Mouse (Mus musculus) heart, embryonic 15.5 days (tissue): ENCODE data around the gene Nat14. TPM values are rescaled to one million over a fixed set of nuclear protein-coding genes. Genes with fewer than 3 reads are reported as not detected.
"Not testable (repeated sequence)": the region's sequence is repeated elsewhere in the genome, so short reads cannot be mapped to it uniquely, and the experiment has no call there.

Source experiments
- ATAC-seq: fragments of 200-750 bp; cut with Nextera tagmentation; replicated peaks from 2 replicates; pipeline ENCODE4 v1.8.0; 2017; ENCODE audit warnings: low read depth, moderate TSS enrichment; ENCODE audit not compliant: insufficient number of reproducible peaks, insufficient read depth, low FRiP score
- H3K27ac ChIP-seq: fragments of 300-500 bp; sonication (generic); 2 replicates; pipeline ENCODE4 v1.5.1; 2015; ENCODE audit warnings: mild to moderate bottlenecking, inconsistent platforms
- H3K27me3 ChIP-seq: fragments of 300-500 bp; sonication (generic); 2 replicates; pipeline ENCODE4 v1.6.1; 2015; ENCODE audit warnings: inconsistent platforms
- H3K36me3 ChIP-seq: fragments of 300-500 bp; sonication (generic); 2 replicates; pipeline ENCODE4 v1.6.1; 2015; ENCODE audit warnings: mild to moderate bottlenecking, inconsistent platforms
- H3K4me1 ChIP-seq: fragments of 300-500 bp; sonication (generic); replicated peaks from 2 replicates; pipeline ENCODE4 v1.6.1; 2015; ENCODE audit warnings: inconsistent platforms
- H3K4me2 ChIP-seq: fragments of 300-500 bp; sonication (generic); 2 replicates; pipeline ENCODE4 v1.6.1; 2015; ENCODE audit warnings: inconsistent platforms, mild to moderate bottlenecking, moderate library complexity
- H3K4me3 ChIP-seq: fragments of 300-500 bp; sonication (generic); 2 replicates; pipeline ENCODE4 v1.5.1; 2015; ENCODE audit warnings: mild to moderate bottlenecking, inconsistent platforms
- H3K9ac ChIP-seq: fragments of 300-500 bp; sonication (generic); 2 replicates; pipeline ENCODE4 v1.6.1; 2015; ENCODE audit warnings: mild to moderate bottlenecking, inconsistent platforms
- H3K9me3 ChIP-seq: fragments of 300-500 bp; sonication (generic); replicated peaks from 2 replicates; pipeline ENCODE4 v1.6.1; 2016; ENCODE audit warnings: inconsistent platforms
- WGBS: fragments of 180-500 bp; shearing (Covaris S2); methylation state at CpG from one replicate; pipeline ENCODE4 v1.1.7; 2015; ENCODE audit warnings: mixed read lengths; 5-methylcytosine and 5-hydroxymethylcytosine counted together
- polyA plus RNA-seq: library from polyadenylated mRNA; unstranded; fragments of >200 nt; fragmentation: Nextera tagmentation; extraction: Ambion mirVana; gene quantifications from 2 replicates; pipeline ENCODE4 v1.2.1, GENCODE M21; 2015

Gene Nat14
- polyA plus RNA-seq: 4.2 and 5.3 TPM in 2 replicates

DNA sequence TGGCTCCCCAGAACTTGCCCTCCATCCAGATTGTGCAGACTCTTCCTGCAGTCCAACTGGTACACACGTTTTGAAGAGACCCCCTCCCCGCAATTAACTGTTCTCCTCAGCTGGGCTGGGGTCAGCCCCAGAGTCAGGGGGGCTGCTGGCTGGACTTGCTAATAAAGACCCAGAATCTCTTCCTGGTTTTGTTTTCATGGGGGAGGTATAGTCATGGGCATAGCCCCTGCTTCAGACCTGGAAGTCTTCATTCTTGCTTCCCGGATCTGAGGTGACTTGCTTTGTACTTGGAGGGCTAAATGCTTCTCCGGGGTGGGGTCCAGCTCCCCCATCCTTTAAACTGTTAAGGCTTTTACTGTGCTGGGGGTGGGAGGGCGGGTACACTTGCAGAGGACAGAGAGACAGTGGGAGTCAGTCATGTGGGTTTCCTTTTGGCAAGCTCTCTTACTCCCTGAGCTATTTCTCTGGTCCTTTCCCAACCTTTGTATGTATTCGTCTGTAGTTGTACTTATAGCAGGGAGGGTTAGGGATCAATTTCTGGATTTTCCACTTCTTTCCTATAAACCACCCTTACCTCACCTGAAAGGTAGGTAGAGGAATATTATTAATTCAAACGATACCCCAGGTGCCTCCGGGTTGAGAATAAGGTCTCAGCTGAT lies at the start of gene Nat14:
Nat14 (plus strand) TSS at position 205 of the 659 bp plus-strand sequence.
- Histone ChIP-seq H3K4me1 (peaks cover 61% of the 10 kb centered on the region), H3K4me2 (peak within 1 kb of the TSS; percentile 85), H3K9ac (peak within 1 kb of the TSS; percentile 52), H3K4me3 (peak within 1 kb of the TSS; percentile 42), H3K27me3 (no peaks in the 10 kb centered on the region), H3K27ac (peak within 1 kb of the TSS; percentile 80), H3K36me3 (peaks cover 36% of the 10 kb centered on the region), H3K9me3 (no peaks in the 10 kb centered on the region)
- ATAC-seq: no peak
- 25% methylated on average over 8 of the region's 8 CpGs for WGBS

DNA sequence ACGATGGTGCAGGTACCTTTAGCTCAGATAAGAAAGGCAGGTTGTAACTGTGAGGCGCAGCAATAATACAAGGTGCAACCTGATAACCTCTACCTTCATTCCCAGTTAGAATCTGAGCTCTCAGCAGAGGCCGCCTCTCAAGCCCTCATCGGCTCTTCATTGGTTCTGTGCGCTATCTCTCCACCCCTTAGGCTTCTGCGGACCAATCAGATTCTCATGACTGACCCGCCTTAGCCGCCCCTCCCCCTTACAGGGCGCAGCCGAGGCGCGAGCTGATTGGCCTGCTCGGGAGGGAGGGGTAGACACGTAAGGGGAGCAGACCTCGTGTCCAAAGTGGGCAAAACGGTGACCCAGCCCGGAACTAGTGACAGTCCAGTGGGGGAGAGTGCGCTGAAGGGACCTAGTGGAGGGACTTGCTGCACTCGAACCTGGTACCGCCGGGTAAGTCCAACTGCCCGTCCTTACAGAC lies 45.0 kb upstream of the Nat14 start, which contains the start of gene Isoc2a:
Isoc2a (plus strand) TSS at position 401 of the 469 bp plus-strand sequence.
- ATAC-seq: peak; percentile 100
- no peaks in the 10 kb centered on the region for H3K36me3 ChIP-seq
- 1% methylated on average over 22 of the region's 22 CpGs for WGBS
- H3K4me2 ChIP-seq: peak within 1 kb of the TSS; percentile 87
- H3K27ac ChIP-seq: peak within 1 kb of the TSS; percentile 63
- H3K4me3 ChIP-seq: peak within 1 kb of the TSS; percentile 62
- H3K9ac ChIP-seq: peak within 1 kb of the TSS; percentile 63
- peaks cover 16% of the 10 kb centered on the region for H3K4me1 ChIP-seq
- no peaks in the 10 kb centered on the region for H3K27me3 ChIP-seq
- no peaks in the 10 kb centered on the region for H3K9me3 ChIP-seq

DNA sequence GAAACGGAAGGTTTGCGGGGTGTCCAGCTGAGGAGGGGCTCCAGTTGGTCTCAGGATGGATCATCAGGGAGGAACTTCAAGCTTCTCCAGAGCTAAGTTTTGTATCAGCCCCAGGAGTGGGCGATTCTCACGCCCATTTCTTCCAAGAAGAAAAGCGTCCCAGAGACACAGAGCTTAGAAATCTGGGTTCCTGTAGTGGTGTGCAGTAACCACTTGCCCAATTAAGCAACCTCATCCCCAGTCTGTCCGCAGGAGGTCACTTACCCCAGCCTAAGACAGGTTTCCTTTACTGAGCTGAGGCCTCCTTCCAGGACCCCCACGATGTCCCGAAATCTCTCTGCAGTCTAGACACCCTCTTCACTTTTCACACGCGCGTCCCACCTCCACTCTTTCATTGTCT lies 44.6 kb upstream of the Nat14 start:
- H3K27me3 ChIP-seq: no peaks in the 10 kb centered on the region
- H3K4me2 ChIP-seq: peak overlapping the region; percentile 87
- peak; percentile 5; the same call in 1 of the 2 replicates for ATAC-seq
- H3K9ac ChIP-seq: peak overlapping the region; percentile 63
- no peaks in the 10 kb centered on the region for H3K36me3 ChIP-seq
- WGBS: 10% methylated on average over 11 of the region's 11 CpGs
- peaks cover 16% of the 10 kb centered on the region for H3K4me1 ChIP-seq
- H3K27ac ChIP-seq: peak overlapping the region; percentile 63
- H3K9me3 ChIP-seq: no peaks in the 10 kb centered on the region
- peak overlapping the region; percentile 62 for H3K4me3 ChIP-seq

DNA sequence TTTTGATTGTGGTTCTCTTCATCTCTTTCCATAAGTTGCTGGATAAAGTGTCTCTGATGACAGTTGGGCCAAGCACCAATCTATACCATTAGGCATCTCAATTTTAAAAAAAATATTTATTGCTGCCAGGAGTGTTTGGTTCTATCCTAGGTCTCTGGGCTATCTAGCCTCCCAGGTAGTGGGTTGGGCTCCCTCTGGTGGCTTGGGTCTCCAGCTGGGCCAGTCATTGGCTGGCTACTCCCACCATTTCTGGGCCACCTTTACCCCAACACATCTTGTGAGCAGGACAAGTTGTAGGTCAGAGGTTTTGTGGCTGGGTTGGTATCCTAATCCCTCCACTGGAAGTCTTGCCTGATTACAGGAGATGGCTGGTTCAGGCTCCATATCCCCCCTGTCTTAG lies 43.6 kb upstream of the Nat14 start:
- 0 out of 2 replicates have a peak overlapping the region, but pooled peaks have one; percentile 62 for H3K4me3 ChIP-seq
- H3K27ac ChIP-seq: no peak overlapping the region
- no peak for ATAC-seq
- no peaks in the 10 kb centered on the region for H3K36me3 ChIP-seq
- H3K9ac ChIP-seq: no peak overlapping the region
- peaks cover 16% of the 10 kb centered on the region for H3K4me1 ChIP-seq
- no peak overlapping the region for H3K4me2 ChIP-seq
- H3K9me3 ChIP-seq: no peaks in the 10 kb centered on the region
- no peaks in the 10 kb centered on the region for H3K27me3 ChIP-seq

GRCm38 (mm10) chr7:4879036-4879435 lies 42.8 kb upstream of the Nat14 start:
- not testable (repeated sequence) for H3K4me3 ChIP-seq, H3K4me2 ChIP-seq, H3K27ac ChIP-seq, H3K9me3 ChIP-seq, ATAC-seq, H3K27me3 ChIP-seq, H3K36me3 ChIP-seq, H3K9ac ChIP-seq
- H3K4me1 ChIP-seq: peaks cover 16% of the 10 kb centered on the region
- WGBS: 94% methylated on average over 1 of the region's 1 CpGs

DNA sequence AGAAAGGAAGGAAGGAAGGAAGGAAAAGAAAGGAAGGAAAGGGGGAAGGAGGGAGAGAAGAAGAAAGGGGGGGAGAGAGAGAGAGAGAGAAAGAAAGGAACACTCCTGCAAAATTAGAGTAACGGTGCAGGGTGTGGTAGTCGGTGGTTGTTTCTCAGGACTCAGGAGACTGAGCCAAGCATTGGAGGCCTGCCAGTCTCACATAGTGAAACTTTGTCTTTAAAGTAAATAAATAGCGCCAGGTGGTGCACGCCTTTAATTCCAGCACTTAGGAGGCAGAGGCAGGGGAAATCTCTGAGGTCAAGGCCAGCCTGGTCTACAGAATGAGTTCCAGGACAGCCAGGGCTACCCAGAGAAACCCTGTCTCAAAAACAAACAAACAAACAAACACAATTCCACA lies 35.1 kb upstream of the Nat14 start:
- no peaks in the 10 kb centered on the region for H3K36me3 ChIP-seq
- no peak overlapping the region for H3K4me2 ChIP-seq
- H3K9ac ChIP-seq: no peak overlapping the region
- no peak overlapping the region for H3K4me3 ChIP-seq
- WGBS: 57% methylated on average over 4 of the region's 4 CpGs
- ATAC-seq: no peak
- H3K4me1 ChIP-seq: no peaks in the 10 kb centered on the region
- H3K27ac ChIP-seq: no peak overlapping the region
- no peaks in the 10 kb centered on the region for H3K27me3 ChIP-seq
- no peaks in the 10 kb centered on the region for H3K9me3 ChIP-seq

DNA sequence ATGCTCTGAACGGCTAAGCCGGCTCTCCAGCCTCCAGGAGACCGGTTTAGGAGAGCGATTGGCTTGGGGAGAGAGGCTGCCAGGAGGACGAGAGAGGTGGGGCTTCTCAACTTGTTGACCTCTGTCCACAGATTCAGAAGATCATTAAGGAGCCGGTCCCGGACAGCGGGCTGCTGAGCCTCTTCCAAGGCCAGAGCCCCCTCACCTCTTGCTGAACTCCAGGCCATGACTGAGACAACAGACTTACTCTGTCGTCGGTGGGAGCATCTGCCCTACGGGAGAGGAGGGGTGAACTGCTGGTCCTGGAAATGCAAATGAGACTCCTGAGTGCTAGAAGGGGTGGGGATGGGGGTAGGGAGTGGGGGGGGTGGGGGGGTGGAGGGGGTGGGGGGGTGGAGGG lies 26.6 kb upstream of the Nat14 start:
- H3K4me2 ChIP-seq: no peak overlapping the region
- no peaks in the 10 kb centered on the region for H3K27me3 ChIP-seq
- H3K9me3 ChIP-seq: no peaks in the 10 kb centered on the region
- no peak for ATAC-seq
- H3K4me3 ChIP-seq: no peak overlapping the region
- no peak overlapping the region for H3K27ac ChIP-seq
- peaks cover 10% of the 10 kb centered on the region for H3K4me1 ChIP-seq
- no peaks in the 10 kb centered on the region for H3K36me3 ChIP-seq
- 53% methylated on average over 11 of the region's 11 CpGs for WGBS
- H3K9ac ChIP-seq: no peak overlapping the region

DNA sequence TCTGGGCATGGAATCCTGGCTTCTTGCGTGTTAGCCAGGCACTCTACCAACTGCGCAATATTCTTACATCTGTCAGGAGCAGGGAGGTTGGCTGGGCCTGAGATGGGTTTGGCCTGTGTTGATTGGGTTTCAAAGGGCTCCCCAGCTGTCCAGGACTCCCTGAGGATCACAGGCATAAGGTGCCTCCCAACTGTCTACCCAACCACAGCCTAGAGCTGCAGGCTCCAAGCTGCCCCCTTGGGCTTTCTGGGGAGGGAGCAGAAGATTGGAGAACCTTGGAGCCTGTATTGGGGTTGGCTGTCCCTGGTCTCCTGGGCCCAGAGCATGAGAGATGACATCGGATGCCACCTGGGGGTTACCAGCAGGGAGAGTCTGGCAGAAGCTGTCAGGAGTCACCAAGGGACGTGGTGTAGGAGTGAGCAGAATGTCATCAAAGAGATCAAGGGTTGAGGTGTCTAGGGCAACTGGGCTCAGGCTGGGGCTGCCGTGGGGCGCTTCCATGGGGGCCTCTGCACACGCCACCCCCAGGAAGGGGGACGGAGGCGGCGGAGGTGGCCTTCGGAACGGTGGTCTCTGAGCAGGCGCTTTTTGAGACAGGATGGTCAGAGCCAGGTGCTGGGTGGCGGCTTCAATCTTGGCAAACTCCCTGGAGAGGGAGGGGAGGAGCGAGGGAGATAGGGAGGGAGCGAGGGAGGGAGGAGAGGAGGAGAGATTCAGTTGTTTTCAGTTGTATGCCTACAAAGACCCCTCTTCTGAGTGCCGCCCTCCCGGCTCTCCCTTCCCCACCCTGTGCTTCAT lies 22.8 kb upstream of the Nat14 start:
- Histone ChIP-seq H3K36me3 (no peaks in the 10 kb centered on the region), H3K27ac (no peak overlapping the region), H3K27me3 (no peaks in the 10 kb centered on the region), H3K9ac (peak overlapping the region; percentile 37), H3K4me1 (peaks cover 13% of the 10 kb centered on the region), H3K4me3 (peak overlapping the region; percentile 43), H3K9me3 (no peaks in the 10 kb centered on the region), H3K4me2 (peak overlapping the region; percentile 69)
- ATAC-seq: peak; percentile 37
- WGBS: 20% methylated on average over 16 of the region's 18 CpGs

DNA sequence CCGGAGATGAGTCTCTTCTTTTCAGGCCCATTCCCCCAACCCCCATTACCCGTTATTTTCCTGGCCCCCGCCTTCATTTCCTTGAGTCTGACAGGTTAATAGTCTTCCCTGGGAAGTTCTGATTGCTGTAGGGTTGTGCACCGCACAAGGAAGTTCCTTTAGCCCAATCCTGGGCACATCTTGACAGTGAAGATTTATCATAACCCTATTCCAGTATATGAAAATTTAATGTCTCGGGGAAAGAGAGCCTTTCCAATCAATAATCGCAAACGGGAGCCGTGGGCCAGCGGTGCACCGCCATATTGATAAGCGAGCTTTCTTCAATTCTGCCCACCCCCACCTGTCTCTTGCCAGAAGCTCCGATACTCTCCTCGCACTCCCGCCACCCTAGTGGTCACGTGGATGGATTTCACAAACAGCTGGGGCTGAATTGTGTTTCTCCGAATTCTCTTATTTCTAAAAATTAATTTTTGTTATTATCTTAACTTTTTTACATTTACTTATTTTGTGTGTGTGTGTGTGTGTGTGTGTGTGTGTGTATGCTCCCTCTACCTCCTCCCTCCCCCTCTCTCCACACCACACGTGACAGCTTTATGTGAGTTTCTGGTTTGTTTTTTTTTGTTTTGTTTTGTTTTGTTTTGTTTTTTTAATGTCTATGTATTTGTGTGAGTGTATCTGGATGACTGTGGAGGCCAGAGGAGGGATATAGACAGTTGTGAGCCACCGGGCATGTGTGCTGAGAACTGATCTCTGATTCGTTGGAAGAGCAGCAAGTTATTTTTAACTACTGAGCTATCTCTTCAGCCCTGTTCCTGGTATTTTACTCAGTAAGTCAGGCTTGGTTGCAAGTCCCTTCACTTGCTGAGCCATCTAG lies 21.9 kb upstream of the Nat14 start:
- peak overlapping the region; percentile 79 for H3K27ac ChIP-seq
- 4% methylated on average over 19 of the region's 19 CpGs for WGBS
- no peaks in the 10 kb centered on the region for H3K9me3 ChIP-seq

DNA sequence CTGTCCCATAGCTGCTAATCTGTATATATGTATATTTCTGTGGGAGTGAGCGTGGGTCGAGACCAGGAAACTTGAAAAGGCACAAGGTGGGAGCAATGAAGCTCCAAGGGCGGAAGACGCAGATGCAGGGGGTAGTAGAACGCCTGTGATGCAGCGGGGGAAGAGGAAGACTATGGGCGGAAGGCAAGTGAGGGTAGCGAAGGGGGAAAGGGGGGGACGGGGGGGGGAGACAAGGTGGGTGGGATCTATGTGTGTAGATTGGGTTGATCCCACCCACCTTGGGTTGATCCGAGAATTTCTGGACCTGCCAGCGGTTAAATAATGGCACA lies 21.3 kb upstream of the Nat14 start:
- H3K9ac ChIP-seq: 0 out of 2 replicates have a peak overlapping the region, but pooled peaks have one; percentile 33

More for the DNA sequence above, 21.9 kb upstream of the Nat14 start:
- H3K9ac ChIP-seq: peak overlapping the region; percentile 37
- no peaks in the 10 kb centered on the region for H3K36me3 ChIP-seq
- peak; percentile 64 for ATAC-seq
- H3K4me1 ChIP-seq: peaks cover 13% of the 10 kb centered on the region
- peak overlapping the region; percentile 43 for H3K4me3 ChIP-seq
- no peaks in the 10 kb centered on the region for H3K27me3 ChIP-seq
- H3K4me2 ChIP-seq: peak overlapping the region; percentile 69

GRCm38 (mm10) chr7:4901171-4901570 lies 20.7 kb upstream of the Nat14 start:
- WGBS: 50% methylated on average over 8 of the region's 8 CpGs
- no peaks in the 10 kb centered on the region for H3K27me3 ChIP-seq
- H3K4me2 ChIP-seq: peak overlapping the region; percentile 69
- H3K4me1 ChIP-seq: peaks cover 13% of the 10 kb centered on the region
- peak overlapping the region; percentile 37; the same call in 1 of the 2 replicates for H3K27ac ChIP-seq
- no peak overlapping the region; the same call in 1 of the 2 replicates for H3K4me3 ChIP-seq
- H3K9me3 ChIP-seq: no peaks in the 10 kb centered on the region
- H3K36me3 ChIP-seq: no peaks in the 10 kb centered on the region
- ATAC-seq: no peak
- no peak overlapping the region for H3K9ac ChIP-seq

More for the DNA sequence above, 21.3 kb upstream of the Nat14 start:
- WGBS: 17% methylated on average over 11 of the region's 11 CpGs
- Histone ChIP-seq H3K27me3 (no peaks in the 10 kb centered on the region), H3K9me3 (no peaks in the 10 kb centered on the region), H3K36me3 (no peaks in the 10 kb centered on the region), H3K4me3 (peak overlapping the region; percentile 43), H3K4me1 (peaks cover 13% of the 10 kb centered on the region), H3K4me2 (peak overlapping the region; percentile 69), H3K27ac (peak overlapping the region; percentile 79)
- no peak for ATAC-seq
